Mouse (Mus musculus) heart, embryonic 11.5 days (tissue): ENCODE data around the gene Tspan18. TPM values are rescaled to one million over a fixed set of nuclear protein-coding genes. Genes with fewer than 3 reads are reported as not detected.

ENCODE experiments used
- ATAC-seq: fragments of 200-750 bp; cut with Nextera tagmentation; replicated peaks from 2 replicates; pipeline ENCODE4 v1.8.0; 2017; ENCODE audit warnings: moderate library complexity; ENCODE audit not compliant: insufficient number of reproducible peaks, low FRiP score, low TSS enrichment
- H3K27ac ChIP-seq: fragments of 300-500 bp; sonication (generic); 2 replicates; pipeline ENCODE4 v1.5.1; 2014; ENCODE audit warnings: mild to moderate bottlenecking, low read depth, low read length
- H3K27me3 ChIP-seq: fragments of 300-500 bp; sonication (generic); 2 replicates; pipeline ENCODE4 v1.6.1; 2014; ENCODE audit warnings: mild to moderate bottlenecking, low read length, mixed read lengths; ENCODE audit not compliant: control insufficient read depth, insufficient read depth
- H3K36me3 ChIP-seq: fragments of 300-500 bp; sonication (generic); 2 replicates; pipeline ENCODE4 v1.6.1; 2014; ENCODE audit warnings: mild to moderate bottlenecking, low read length, moderate library complexity, mixed read lengths; ENCODE audit not compliant: control insufficient read depth, insufficient read depth
- H3K4me1 ChIP-seq: fragments of 300-500 bp; sonication (generic); 2 replicates; pipeline ENCODE4 v1.6.1; 2014; ENCODE audit warnings: low read length; ENCODE audit not compliant: control insufficient read depth, insufficient read depth
- H3K4me2 ChIP-seq: fragments of 300-500 bp; sonication (generic); 2 replicates; pipeline ENCODE4 v1.6.1; 2014; ENCODE audit warnings: mild to moderate bottlenecking, moderate library complexity
- H3K4me3 ChIP-seq: fragments of 300-500 bp; sonication (generic); 2 replicates; pipeline ENCODE4 v1.5.1; 2014; ENCODE audit warnings: low read depth, low read length
- H3K9ac ChIP-seq: fragments of 300-500 bp; sonication (generic); 2 replicates; pipeline ENCODE4 v1.6.1; 2014; ENCODE audit warnings: mild to moderate bottlenecking, low read depth, low read length, moderate library complexity
- H3K9me3 ChIP-seq: fragments of 300-500 bp; sonication (generic); replicated peaks from 2 replicates; pipeline ENCODE4 v1.6.1; 2016; ENCODE audit warnings: low read length; ENCODE audit not compliant: control insufficient read depth
- WGBS: fragments of 180-500 bp; shearing (Covaris S2); extraction: QIAGEN DNeasy Blood & Tissue Kit; methylation state at CpG from one replicate; pipeline ENCODE4 v1.1.7; 2014; ENCODE audit not compliant: insufficient replicate concordance; 5-methylcytosine and 5-hydroxymethylcytosine counted together
- polyA plus RNA-seq: library from polyadenylated mRNA; unstranded; fragments of >200 nt; fragmentation: Nextera tagmentation; extraction: Ambion mirVana; gene quantifications from 2 replicates; pipeline ENCODE4 v1.2.1, GENCODE M21; 2014

Tspan18 gene
- polyA plus RNA-seq, 1 experiment from 2014 or later = 75.5 TPM

DNA sequence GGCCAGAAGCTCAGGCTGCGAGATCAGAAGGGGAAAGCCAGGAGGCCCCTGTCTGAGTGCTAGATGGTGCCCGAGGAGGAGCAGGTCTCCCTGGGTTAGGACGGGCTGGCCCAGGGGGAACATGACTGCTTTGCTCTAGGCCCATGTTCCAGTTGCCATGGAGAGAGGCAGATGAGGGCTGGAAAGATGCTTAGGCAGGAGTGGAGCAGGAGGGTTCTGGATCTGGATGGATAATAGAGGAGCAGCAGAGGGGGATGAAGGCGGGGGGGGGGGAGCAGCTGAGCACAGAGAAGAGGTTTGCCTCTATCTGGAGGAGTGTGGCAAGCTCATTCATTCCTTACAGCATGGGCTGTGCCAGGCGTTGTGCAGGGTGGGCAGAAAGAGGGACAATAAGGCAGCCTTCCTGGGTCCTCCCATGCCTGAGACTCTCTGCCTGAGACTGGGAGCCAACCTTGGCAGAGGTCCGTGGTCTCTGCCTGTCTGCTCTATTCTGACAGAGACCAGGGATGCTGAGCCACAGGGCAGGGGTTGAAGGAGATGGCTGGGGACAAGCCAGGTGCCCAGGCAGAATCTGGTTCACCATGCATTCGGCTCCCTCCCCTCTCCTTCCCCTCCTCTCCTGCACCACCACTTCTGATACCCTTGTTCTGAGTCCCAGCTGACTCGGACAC lies 77.4 kb downstream of the Tspan18 start:
- no peak for ATAC-seq
- WGBS = 70% methylated on average over 8 of the region's 8 CpGs

DNA sequence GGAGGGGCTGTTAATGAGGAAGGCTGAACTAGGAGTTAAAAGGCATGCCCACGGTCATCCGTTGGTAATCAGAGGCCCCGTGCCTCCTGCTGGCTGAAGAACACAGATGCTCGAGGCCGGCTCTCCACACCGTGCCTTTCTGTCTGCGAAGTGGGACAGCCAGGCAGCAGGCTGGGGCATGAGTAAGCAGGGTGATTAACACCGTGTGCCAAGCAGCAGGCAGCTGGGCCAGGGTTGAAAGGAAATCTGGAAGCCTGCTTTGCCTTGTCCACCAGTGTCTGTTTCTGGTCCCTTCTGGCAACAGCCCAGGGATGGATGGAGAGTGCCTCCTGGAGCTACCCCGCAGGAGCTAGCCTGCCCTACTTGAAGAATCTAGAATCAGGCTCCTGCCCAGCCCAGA lies 81.9 kb downstream of the Tspan18 start:
- H3K9me3 ChIP-seq = no peaks in the 10 kb centered on the region
- no peak overlapping the region for H3K9ac ChIP-seq
- H3K27ac ChIP-seq = no peak overlapping the region
- H3K4me1 ChIP-seq = peaks cover 17% of the 10 kb centered on the region
- H3K36me3 ChIP-seq = no peaks in the 10 kb centered on the region
- no peak overlapping the region for H3K4me3 ChIP-seq
- H3K27me3 ChIP-seq = no peaks in the 10 kb centered on the region
- WGBS = 47% methylated on average over 9 of the region's 9 CpGs
- no peak for ATAC-seq
- no peak overlapping the region for H3K4me2 ChIP-seq

More for the DNA sequence above, 77.4 kb downstream of the Tspan18 start:
- H3K36me3 ChIP-seq = no peaks in the 10 kb centered on the region
- H3K27me3 ChIP-seq = no peaks in the 10 kb centered on the region
- H3K9ac ChIP-seq = no peak overlapping the region
- no peak overlapping the region for H3K27ac ChIP-seq
- H3K4me3 ChIP-seq = no peak overlapping the region
- H3K9me3 ChIP-seq = no peaks in the 10 kb centered on the region
- H3K4me2 ChIP-seq = no peak overlapping the region
- peaks cover 40% of the 10 kb centered on the region for H3K4me1 ChIP-seq

DNA sequence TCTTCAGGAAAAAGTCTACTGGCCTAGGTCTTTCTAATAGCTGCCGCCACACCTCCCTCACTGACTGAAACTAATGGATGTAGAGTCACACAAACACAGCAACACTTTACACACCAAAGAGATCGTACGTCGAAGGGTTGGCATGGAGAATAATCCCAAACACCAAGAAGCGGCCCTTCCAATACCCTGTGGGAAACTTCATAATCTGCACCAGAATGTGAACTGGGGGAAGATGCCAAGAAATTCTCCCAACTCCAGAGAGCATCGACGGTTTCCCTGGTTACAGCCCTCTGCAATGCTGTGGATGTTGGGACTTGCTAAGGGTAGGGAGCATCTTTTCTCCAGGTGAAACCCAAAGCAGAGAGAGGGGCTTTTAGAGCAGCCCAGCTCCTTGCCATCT lies 83.7 kb downstream of the Tspan18 start:
- H3K9me3 ChIP-seq = no peaks in the 10 kb centered on the region
- 82% methylated on average over 7 of the region's 7 CpGs for WGBS
- H3K27me3 ChIP-seq = no peaks in the 10 kb centered on the region
- H3K27ac ChIP-seq = no peak overlapping the region
- H3K4me2 ChIP-seq = no peak overlapping the region
- ATAC-seq = no peak
- H3K4me1 ChIP-seq = peaks cover 10% of the 10 kb centered on the region
- H3K36me3 ChIP-seq = no peaks in the 10 kb centered on the region
- H3K4me3 ChIP-seq = no peak overlapping the region
- no peak overlapping the region for H3K9ac ChIP-seq

DNA sequence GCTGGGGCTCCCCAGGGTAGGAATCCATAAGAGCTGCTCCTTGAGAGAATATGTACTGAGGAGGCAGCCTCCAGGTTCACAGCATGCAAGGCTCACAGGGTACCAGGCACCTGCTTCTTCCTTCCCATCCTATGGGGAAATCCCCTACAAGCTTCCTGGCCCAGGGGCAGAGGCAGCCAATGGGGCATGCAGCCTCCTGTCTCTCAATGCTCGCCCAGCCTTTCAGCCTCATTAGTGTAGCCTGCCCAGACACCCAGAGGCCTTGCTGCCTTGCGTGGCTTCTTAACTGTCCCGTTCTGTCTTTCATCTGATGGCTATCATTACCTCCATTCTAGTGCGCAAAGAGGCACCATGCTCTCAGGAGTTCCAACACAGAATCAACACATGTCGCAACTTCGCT lies 85.2 kb downstream of the Tspan18 start:
- H3K4me3 ChIP-seq = no peak overlapping the region
- peaks cover 9% of the 10 kb centered on the region for H3K4me1 ChIP-seq
- no peaks in the 10 kb centered on the region for H3K36me3 ChIP-seq
- 73% methylated on average over 6 of the region's 6 CpGs for WGBS
- H3K9ac ChIP-seq = no peak overlapping the region
- no peaks in the 10 kb centered on the region for H3K9me3 ChIP-seq
- no peak overlapping the region for H3K4me2 ChIP-seq
- H3K27me3 ChIP-seq = no peaks in the 10 kb centered on the region
- ATAC-seq = no peak
- H3K27ac ChIP-seq = no peak overlapping the region

DNA sequence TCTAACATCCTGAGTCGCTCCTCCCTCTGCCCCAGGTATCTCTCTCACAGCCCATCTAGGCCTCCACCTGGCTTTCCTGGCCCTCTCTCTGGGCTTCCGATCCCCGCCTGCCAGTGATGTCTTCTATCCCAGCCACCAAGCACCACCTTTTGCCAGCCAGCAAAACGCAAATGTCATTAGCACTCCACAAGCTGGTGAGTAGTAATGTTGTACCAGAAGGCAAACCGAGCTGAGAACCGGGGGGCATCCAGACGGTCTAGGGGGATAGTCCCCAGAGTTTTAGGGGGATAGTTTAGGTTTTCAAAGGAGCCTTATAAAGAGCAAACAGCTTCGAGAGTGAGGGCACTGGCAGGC lies 90.2 kb downstream of the Tspan18 start:
- 72% methylated on average over 8 of the region's 8 CpGs for WGBS

DNA sequence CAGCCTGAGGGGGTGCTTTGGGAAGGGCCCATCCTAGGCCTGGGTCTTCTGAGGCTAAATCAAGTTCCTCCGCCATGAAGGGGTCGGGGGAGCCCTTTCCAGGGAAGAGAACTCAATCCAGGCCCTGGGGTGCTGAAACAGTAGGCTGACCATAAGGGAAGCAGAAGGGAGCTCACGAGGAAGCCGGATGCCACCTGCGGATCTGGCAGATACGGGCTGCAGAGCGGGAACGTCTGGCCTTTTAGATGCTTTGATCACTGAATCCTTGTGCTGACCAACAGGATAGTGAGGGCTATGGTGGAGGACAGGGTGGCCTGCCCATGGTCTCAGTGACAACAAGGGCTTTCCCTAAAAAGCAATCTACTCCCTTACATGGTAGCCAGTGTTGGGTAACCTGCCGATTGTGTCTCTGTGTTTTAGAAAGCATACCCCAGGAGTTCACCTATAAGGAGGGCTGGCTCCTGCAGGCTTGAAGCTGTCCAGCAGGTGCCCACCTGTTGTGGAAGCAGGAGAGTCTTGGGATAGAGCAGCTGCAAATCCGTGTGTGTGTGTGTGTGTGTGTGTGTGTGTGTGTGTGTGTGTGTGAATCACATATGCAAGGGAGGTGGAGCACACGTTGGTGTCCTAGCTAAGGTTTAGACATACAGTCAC lies 90.7 kb downstream of the Tspan18 start:
- Histone ChIP-seq H3K4me2 (no peak overlapping the region), H3K9me3 (no peaks in the 10 kb centered on the region), H3K4me3 (no peak overlapping the region), H3K36me3 (no peaks in the 10 kb centered on the region), H3K27me3 (no peaks in the 10 kb centered on the region), H3K27ac (no peak overlapping the region), H3K9ac (no peak overlapping the region), H3K4me1 (peaks cover 11% of the 10 kb centered on the region)
- ATAC-seq = no peak
- WGBS = 73% methylated on average over 11 of the region's 11 CpGs

More for the DNA sequence above, 90.2 kb downstream of the Tspan18 start:
- Histone ChIP-seq H3K4me2 (no peak overlapping the region), H3K4me3 (no peak overlapping the region), H3K36me3 (no peaks in the 10 kb centered on the region), H3K4me1 (peaks cover 6% of the 10 kb centered on the region), H3K9me3 (no peaks in the 10 kb centered on the region), H3K27ac (no peak overlapping the region), H3K27me3 (no peaks in the 10 kb centered on the region), H3K9ac (no peak overlapping the region)
- ATAC-seq = no peak

DNA sequence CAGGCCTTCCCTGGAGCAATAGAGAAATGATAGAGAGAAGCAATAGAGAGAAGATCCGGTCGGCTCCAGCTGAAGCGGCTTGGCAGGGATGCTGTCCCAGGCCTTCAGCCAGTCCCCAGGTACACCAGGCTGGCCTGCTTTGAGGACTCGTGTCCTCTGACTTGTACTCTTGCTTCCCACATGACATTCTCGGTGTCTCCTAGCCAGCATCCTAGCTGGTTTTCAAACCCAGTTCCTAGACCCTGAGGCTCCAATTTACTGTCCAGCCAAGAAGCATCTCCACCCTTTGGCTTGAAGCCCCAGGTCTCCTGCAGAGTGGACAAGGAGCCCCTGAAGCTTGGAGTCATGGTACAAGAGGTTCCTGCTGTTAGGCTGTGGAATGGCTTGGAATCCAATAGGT lies 92.1 kb downstream of the Tspan18 start:
- H3K4me1 ChIP-seq = peaks cover 25% of the 10 kb centered on the region
- no peaks in the 10 kb centered on the region for H3K9me3 ChIP-seq
- no peak overlapping the region for H3K4me3 ChIP-seq
- H3K27ac ChIP-seq = no peak overlapping the region
- H3K4me2 ChIP-seq = no peak overlapping the region
- H3K27me3 ChIP-seq = no peaks in the 10 kb centered on the region
- no peak overlapping the region for H3K9ac ChIP-seq
- WGBS = 89% methylated on average over 5 of the region's 5 CpGs
- H3K36me3 ChIP-seq = no peaks in the 10 kb centered on the region
- no peak for ATAC-seq

DNA sequence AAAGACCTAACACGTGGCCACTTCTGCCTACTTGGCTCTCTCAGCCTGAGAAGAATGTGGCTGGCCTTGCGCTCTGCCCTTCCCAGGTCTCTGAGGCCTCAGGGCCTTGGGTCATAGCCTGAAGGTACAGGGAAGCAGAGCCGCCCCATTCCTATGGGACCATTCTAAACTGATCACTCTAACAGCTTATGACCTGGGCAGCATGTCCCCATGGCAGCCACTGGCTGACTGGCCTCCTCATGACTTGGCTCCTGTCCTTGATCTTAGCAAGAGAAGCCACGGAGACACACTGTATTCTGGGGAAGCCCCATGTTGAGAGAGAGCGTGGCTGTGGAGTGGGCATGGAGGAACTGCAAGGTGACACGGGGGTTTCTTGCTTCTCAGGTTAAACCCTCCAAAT lies 95.4 kb downstream of the Tspan18 start:
- Histone ChIP-seq H3K27ac (no peak overlapping the region), H3K36me3 (no peaks in the 10 kb centered on the region), H3K27me3 (no peaks in the 10 kb centered on the region), H3K9me3 (no peaks in the 10 kb centered on the region), H3K4me3 (no peak overlapping the region), H3K4me1 (peaks cover 33% of the 10 kb centered on the region), H3K9ac (no peak overlapping the region), H3K4me2 (no peak overlapping the region)
- 73% methylated on average over 6 of the region's 6 CpGs for WGBS
- ATAC-seq = no peak

DNA sequence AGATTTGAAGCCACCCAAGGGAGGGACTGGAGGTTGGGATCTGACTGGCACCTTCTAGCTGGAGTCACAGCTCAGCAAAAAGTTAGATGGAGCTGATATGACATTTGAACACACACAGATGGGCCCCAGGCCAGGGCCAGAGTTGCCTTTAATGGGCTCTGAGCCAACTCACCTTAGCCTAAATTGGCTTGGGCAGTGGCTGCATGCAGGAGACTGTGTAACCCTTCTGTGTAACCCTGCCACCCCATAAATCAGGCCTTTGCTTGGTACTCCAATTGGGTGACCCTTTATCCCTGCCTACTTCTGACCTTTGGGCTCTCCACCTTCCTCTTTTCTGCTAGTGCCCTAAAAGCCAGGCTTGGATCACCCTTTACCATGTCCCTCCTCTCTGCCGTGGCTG lies 97.2 kb downstream of the Tspan18 start:
- peaks cover 33% of the 10 kb centered on the region for H3K4me1 ChIP-seq
- H3K4me3 ChIP-seq = no peak overlapping the region
- H3K4me2 ChIP-seq = no peak overlapping the region
- H3K9me3 ChIP-seq = no peaks in the 10 kb centered on the region
- 59% methylated on average over 1 of the region's 1 CpGs for WGBS
- 0 out of 2 replicates have a peak, but pooled peaks have one; percentile 2 for ATAC-seq
- no peaks in the 10 kb centered on the region for H3K27me3 ChIP-seq
- H3K9ac ChIP-seq = 0 out of 2 replicates have a peak overlapping the region, but pooled peaks have one; percentile 18
- no peaks in the 10 kb centered on the region for H3K36me3 ChIP-seq
- no peak overlapping the region for H3K27ac ChIP-seq
